Mouse (Mus musculus): ENCODE measurements around the gene Etfb. TPM values are rescaled to one million over a fixed set of nuclear protein-coding genes. Genes with fewer than 3 reads are reported as not detected.
A peak's percentile ranks its signal among the peaks of the same experiment; 100 is the strongest.

The Etfb gene
- total and polyA plus RNA-seq, 3 experiments: 177 to 186 TPM; not detected in 1

DNA sequence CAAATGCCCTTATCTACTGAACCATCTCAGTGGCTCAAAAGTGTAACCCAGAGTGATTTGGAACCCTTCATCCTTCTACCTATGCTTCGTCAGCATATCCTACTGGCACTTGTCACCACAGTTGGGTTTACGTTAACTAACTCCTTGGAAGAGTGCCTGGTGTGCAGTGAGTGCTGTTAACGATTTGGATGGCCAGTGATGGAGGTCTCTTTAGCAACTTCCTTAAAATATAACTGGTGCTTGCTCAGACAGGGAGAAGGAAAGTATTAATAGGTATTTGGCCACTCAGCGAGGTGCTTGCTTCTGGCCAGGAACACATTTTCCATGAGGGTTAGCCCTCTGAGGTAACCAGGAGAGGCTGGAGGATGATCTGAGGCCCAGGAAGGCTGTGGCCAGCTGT lies 3.9 kb downstream of the Etfb start:
- DNase-seq (ENCODE audit: low read depth, low spot score): no peak
- TF ChIP-seq RCOR1 (IDR thresholded peaks at IDR 0.05; ENCODE audit: low read depth, low read length): no peak
- no peak for TF ChIP-seq TCF12 (IDR thresholded peaks at IDR 0.05; ENCODE audit: low read depth, low read length)
- TF ChIP-seq CHD2 (IDR thresholded peaks at IDR 0.05; ENCODE audit: low read length): no peak
- TF ChIP-seq E2F4 (IDR thresholded peaks at IDR 0.05; ENCODE audit: borderline replicate concordance, low read depth, low read length): no peak
- TF ChIP-seq GABPA (IDR thresholded peaks at IDR 0.05; ENCODE audit: low read depth, low read length): no peak
- peaks cover 25% of the 10 kb centered on the region for H3K79me2 ChIP-seq (ENCODE audit: control insufficient read depth, insufficient read depth, low read length, poor library complexity)
- no peak overlapping the region for H3K4me3 ChIP-seq (ENCODE audit: control insufficient read depth in 1 of 2, insufficient read depth in 1 of 2, low read depth in 2 of 2, low read length in 2 of 2)
- H3K36me3 ChIP-seq (ENCODE audit: control insufficient read depth in 1 of 2, insufficient read depth in 2 of 2, low read length in 2 of 2): peaks cover 0 to 21% of the 10 kb centered on the region in 2 experiments; a peak in 2 of 4 replicates
- H3K27me3 ChIP-seq (ENCODE audit: control insufficient read depth in 1 of 2, insufficient read depth in 2 of 2, low read length in 2 of 2): no peaks in the 10 kb centered on the region
- peaks cover 2 to 45% of the 10 kb centered on the region in 2 experiments; a peak in 2 of 4 replicates for H3K4me1 ChIP-seq (ENCODE audit: control insufficient read depth in 1 of 2, insufficient read depth in 2 of 2, low read length in 2 of 2)
- H3K9ac ChIP-seq (ENCODE audit: control insufficient read depth, low read depth, low read length, poor library complexity, severe bottlenecking): no peak overlapping the region
- H3K27ac ChIP-seq (ENCODE audit: control insufficient read depth, low read depth, low read length): no peak overlapping the region
- H3K9me3 ChIP-seq (replicated peaks; ENCODE audit: insufficient read depth, low read length): no peaks in the 10 kb centered on the region

DNA sequence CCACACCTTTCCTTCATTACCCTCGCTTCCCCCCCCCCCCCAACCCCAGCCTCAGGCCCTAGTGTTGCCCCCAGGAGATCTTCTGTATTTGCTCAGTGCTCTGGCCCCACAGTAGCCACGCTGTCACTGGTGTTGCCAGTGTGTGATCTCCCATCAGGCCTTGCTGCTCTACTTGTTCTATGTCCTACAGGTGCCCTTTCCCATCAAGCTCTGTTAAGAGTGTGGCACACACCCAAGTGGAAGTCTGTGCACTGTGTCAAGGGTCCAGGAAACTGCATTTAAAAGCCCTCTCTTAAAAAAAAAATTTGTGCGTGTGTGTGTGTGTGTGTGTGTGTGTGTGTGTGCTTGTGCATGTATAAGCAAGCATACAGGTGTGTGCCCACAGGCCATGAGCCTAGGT lies 4.4 kb downstream of the Etfb start:
- H3K4me1 ChIP-seq (ENCODE audit: control insufficient read depth in 1 of 2, insufficient read depth in 2 of 2, low read length in 2 of 2): peaks cover 2 to 43% of the 10 kb centered on the region in 2 experiments; a peak in 2 of 4 replicates
- peaks cover 24% of the 10 kb centered on the region for H3K79me2 ChIP-seq (ENCODE audit: control insufficient read depth, insufficient read depth, low read length, poor library complexity)

DNA sequence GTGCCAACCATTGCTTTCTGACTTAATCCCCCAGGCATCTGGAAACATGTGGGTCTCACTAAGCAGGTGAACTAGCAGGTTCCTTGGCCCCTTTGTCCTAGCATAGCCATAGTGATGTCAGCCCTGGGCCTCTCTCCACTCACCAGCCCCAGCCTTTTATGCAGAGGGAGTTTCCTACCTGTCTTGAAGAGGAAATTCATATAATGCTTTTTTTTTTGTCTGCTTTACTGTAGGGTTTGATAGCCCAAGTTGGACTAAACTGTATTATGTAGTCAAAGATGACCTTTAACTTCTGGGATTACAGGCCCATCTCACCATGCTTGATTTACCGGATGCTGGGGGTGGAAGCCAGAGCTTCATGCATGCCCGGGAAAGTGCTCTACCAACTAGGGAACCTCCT lies 5.9 kb downstream of the Etfb start:
- H3K9ac ChIP-seq (ENCODE audit: control insufficient read depth, low read depth, low read length, poor library complexity, severe bottlenecking): no peak overlapping the region
- no peak for DNase-seq (ENCODE audit: low read depth, low spot score)
- peak; percentile 58 for TF ChIP-seq ZNF384 (IDR thresholded peaks at IDR 0.05; ENCODE audit: low read depth, low read length)
- TF ChIP-seq KAT2A (conservative IDR thresholded peaks at IDR 0.05; ENCODE audit: low read depth, low read length): no peak
- TF ChIP-seq GATA1 (IDR thresholded peaks at IDR 0.05; ENCODE audit: low read depth, low read length): no peak
- peaks cover 15% of the 10 kb centered on the region for H3K79me2 ChIP-seq (ENCODE audit: control insufficient read depth, insufficient read depth, low read length, poor library complexity)
- no peaks in the 10 kb centered on the region for H3K9me3 ChIP-seq (replicated peaks; ENCODE audit: insufficient read depth, low read length)
- H3K36me3 ChIP-seq (ENCODE audit: control insufficient read depth in 1 of 2, insufficient read depth in 2 of 2, low read length in 2 of 2): peaks cover 0 to 19% of the 10 kb centered on the region in 2 experiments; a peak in 2 of 4 replicates
- no peak overlapping the region for H3K4me3 ChIP-seq (ENCODE audit: control insufficient read depth in 1 of 2, insufficient read depth in 1 of 2, low read depth in 2 of 2, low read length in 2 of 2)
- H3K27ac ChIP-seq (ENCODE audit: control insufficient read depth, low read depth, low read length): no peak overlapping the region
- peaks cover 2 to 37% of the 10 kb centered on the region in 2 experiments; a peak in 2 of 4 replicates for H3K4me1 ChIP-seq (ENCODE audit: control insufficient read depth in 1 of 2, insufficient read depth in 2 of 2, low read length in 2 of 2)
- no peaks in the 10 kb centered on the region for H3K27me3 ChIP-seq (ENCODE audit: control insufficient read depth in 1 of 2, insufficient read depth in 2 of 2, low read length in 2 of 2)

More for the DNA sequence above, 4.4 kb downstream of the Etfb start:
- no peak overlapping the region for H3K4me3 ChIP-seq (ENCODE audit: control insufficient read depth in 1 of 2, insufficient read depth in 1 of 2, low read depth in 2 of 2, low read length in 2 of 2)
- no peak for TF ChIP-seq UBTF (IDR thresholded peaks at IDR 0.05; ENCODE audit: borderline replicate concordance, insufficient read depth, low read depth, low read length)
- no peak for TF ChIP-seq POLR2AphosphoS2 (IDR thresholded peaks at IDR 0.05; ENCODE audit: low read length)
- TF ChIP-seq CHD1 (IDR thresholded peaks at IDR 0.05; ENCODE audit: low read depth, low read length): no peak
- no peak for TF ChIP-seq POLR2AphosphoS5 (IDR thresholded peaks at IDR 0.05; ENCODE audit: borderline replicate concordance, low read depth, low read length)
- no peak for TF ChIP-seq ZC3H11A (IDR thresholded peaks at IDR 0.05; ENCODE audit: low read depth, low read length)
- TF ChIP-seq SIN3A (IDR thresholded peaks at IDR 0.05; ENCODE audit: low read length): no peak
- no peak for TF ChIP-seq EP300 (IDR thresholded peaks at IDR 0.05; ENCODE audit: low read depth in 1 of 2, low read length in 2 of 2)
- TF ChIP-seq TBP (IDR thresholded peaks at IDR 0.05; ENCODE audit: low read depth, low read length): no peak
- no peak overlapping the region for H3K9ac ChIP-seq (ENCODE audit: control insufficient read depth, low read depth, low read length, poor library complexity, severe bottlenecking)
- DNase-seq (ENCODE audit: low read depth, low spot score): no peak
- H3K9me3 ChIP-seq (replicated peaks; ENCODE audit: insufficient read depth, low read length): no peaks in the 10 kb centered on the region
- H3K27ac ChIP-seq (ENCODE audit: control insufficient read depth, low read depth, low read length): no peak overlapping the region
- peaks cover 0 to 21% of the 10 kb centered on the region in 2 experiments; a peak in 2 of 4 replicates for H3K36me3 ChIP-seq (ENCODE audit: control insufficient read depth in 1 of 2, insufficient read depth in 2 of 2, low read length in 2 of 2)
- no peaks in the 10 kb centered on the region for H3K27me3 ChIP-seq (ENCODE audit: control insufficient read depth in 1 of 2, insufficient read depth in 2 of 2, low read length in 2 of 2)
